Mouse (Mus musculus): ENCODE results near the gene Dcst1. TPM values are rescaled to one million over a fixed set of nuclear protein-coding genes. Genes with fewer than 3 reads are reported as not detected.

The Dcst1 gene
- total RNA-seq, 2 experiments from 2014 or later = not detected

GRCm38 (mm10) chr3:89318316-89318715 lies 46.7 kb downstream of the Dcst1 start:
- intact Hi-C loops (cut with DNase I) = no loop called here
- DNase-seq = no peak

- intact Hi-C loops (cut with DNase I) = loop anchor here (1.0 kb wide), 3 partner anchors 20 to 169 kb away; no protein-coding TSS in a partner anchor
- DNase-seq = no peak
These were observed 47.8 kb downstream of the Dcst1 start for GRCm38 (mm10) chr3:89317246-89317645.

GRCm38 (mm10) chr3:89316833-89317232 lies 48.2 kb downstream of the Dcst1 start:
- DNase-seq = peak; percentile 85 to 88
- intact Hi-C loops (cut with DNase I) = loop anchor here (1.0 kb wide), 3 partner anchors 20 to 169 kb away; no protein-coding TSS in a partner anchor

GRCm38 (mm10) chr3:89315930-89316831 lies 48.9 kb downstream of the Dcst1 start:
- DNase-seq = no peak
- intact Hi-C loops (cut with DNase I) = no loop called here

- peak; percentile 81 to 87 for DNase-seq
- intact Hi-C loops (cut with DNase I) = no loop called here
These were observed 49.7 kb downstream of the Dcst1 start for GRCm38 (mm10) chr3:89315195-89315929.

- intact Hi-C loops (cut with DNase I) = no loop called here
These were observed 50.3 kb downstream of the Dcst1 start for GRCm38 (mm10) chr3:89314791-89315190.

GRCm38 (mm10) chr3:89314340-89314739 lies 50.7 kb downstream of the Dcst1 start:
- intact Hi-C loops (cut with DNase I) = no loop called here
- no peak for DNase-seq

More at GRCm38 (mm10) chr3:89314791-89315190, 50.3 kb downstream of the Dcst1 start:
- no peak for DNase-seq

GRCm38 (mm10) chr3:89308089-89308488 lies 57.0 kb downstream of the Dcst1 start:
- intact Hi-C loops (cut with DNase I) = loop anchor here (1.0 to 10.0 kb wide), 3 partner anchors 19 to 193 kb away; no protein-coding TSS in a partner anchor
- DNase-seq = peak; percentile 68 to 71

- intact Hi-C loops (cut with DNase I) = loop anchor here (10.0 kb wide), 1 partner anchor 191 kb away; no protein-coding TSS in a partner anchor
- no peak for DNase-seq
These were observed 59.3 kb downstream of the Dcst1 start for GRCm38 (mm10) chr3:89305551-89306325.

- DNase-seq = no peak
- intact Hi-C loops (cut with DNase I) = loop anchor here (10.0 kb wide), 1 partner anchor 190 kb away; no protein-coding TSS in a partner anchor
These were observed 59.9 kb downstream of the Dcst1 start for GRCm38 (mm10) chr3:89305105-89305504.

GRCm38 (mm10) chr3:89304440-89304839 lies 60.6 kb downstream of the Dcst1 start:
- intact Hi-C loops (cut with DNase I) = loop anchor here (10.0 kb wide), 1 partner anchor 190 kb away; no protein-coding TSS in a partner anchor
- DNase-seq = no peak

- intact Hi-C loops (cut with DNase I) = loop anchor here (10.0 kb wide), 1 partner anchor 186 kb away; no protein-coding TSS in a partner anchor
- no peak for DNase-seq
These were observed 64.5 kb downstream of the Dcst1 start for GRCm38 (mm10) chr3:89300514-89300913.

Other genes with a start within 250 kb of the Dcst1 start
- gene Pklr, start 229.1 kb downstream of the Dcst1 start, total RNA-seq (2021) = not detected
- under 1 TPM; 0.17 to 0.38 TPM for gene Hcn3, start 205.1 kb downstream of the Dcst1 start, total RNA-seq (2021)
- gene Clk2, start 200.5 kb downstream of the Dcst1 start, total RNA-seq (2021) = 10 to 100 TPM; 15.8 to 19.9 TPM
- gene Scamp3, start 187.8 kb downstream of the Dcst1 start, total RNA-seq (2021) = 10 to 100 TPM; 49.8 to 49.9 TPM
- gene Fam189b, start 182.1 kb downstream of the Dcst1 start, total RNA-seq (2021) = 1 to 10 TPM; 4.6 to 5.5 TPM
- gene Gba, start 162.3 kb downstream of the Dcst1 start, total RNA-seq (2021) = 10 to 100 TPM; 21.3 to 21.8 TPM
- 1 to 10 TPM; 6.8 to 9.4 TPM for gene Thbs3, start 150.1 kb downstream of the Dcst1 start, total RNA-seq (2021)
- 10 to 100 TPM; 58.0 to 60.0 TPM for gene Mtx1, start 138.2 kb downstream of the Dcst1 start, total RNA-seq (2021)
- under 1 TPM; 0.14 to 0.46 TPM for gene Muc1, start 136.2 kb downstream of the Dcst1 start, total RNA-seq (2021)
- 10 to 100 TPM; 82.3 to 87.0 TPM for gene Krtcap2, start 119.3 kb downstream of the Dcst1 start, total RNA-seq (2021)
- gene Trim46, start 118.9 kb downstream of the Dcst1 start, total RNA-seq (2021) = under 1 TPM; 0.42 to 0.62 TPM
- 10 to 100 TPM; 50.0 to 52.3 TPM for gene Dpm3, start 105.9 kb downstream of the Dcst1 start, total RNA-seq (2021)
- 10 to 100 TPM; 20.5 to 23.0 TPM for gene Slc50a1, start 94.7 kb downstream of the Dcst1 start, total RNA-seq (2021)
- 10 to 100 TPM; 28.3 to 42.6 TPM for gene Efna1, start 84.1 kb downstream of the Dcst1 start, total RNA-seq (2021)
- gene Efna3, start 42.3 kb downstream of the Dcst1 start, total RNA-seq (2021) = not detected
- gene Efna4, start 27.2 kb downstream of the Dcst1 start, total RNA-seq (2021) = under 1 TPM; 0.19 to 0.22 TPM
- gene Adam15, start 15.3 kb downstream of the Dcst1 start, total RNA-seq (2021) = 10 to 100 TPM; 56.5 to 62.6 TPM
- gene Dcst2, start 3.3 kb downstream of the Dcst1 start, total RNA-seq (2021) = not detected
- 10 to 100 TPM; 20.8 to 23.5 TPM for gene Zbtb7b, start 29.5 kb upstream of the Dcst1 start, total RNA-seq (2021)
- gene Lenep, start 37.5 kb upstream of the Dcst1 start, total RNA-seq (2021) = under 1 TPM; 0.24 to 0.72 TPM
- 10 to 100 TPM; 44.0 to 55.1 TPM for gene Flad1, start 46.6 kb upstream of the Dcst1 start, total RNA-seq (2021)
- 1 to 10 TPM; 5.1 to 5.4 TPM for gene Cks1b, start 53.1 kb upstream of the Dcst1 start, total RNA-seq (2021)
- gene Shc1, start 53.2 kb upstream of the Dcst1 start, total RNA-seq (2021) = 10 to 100 TPM; 34.1 to 36.6 TPM
- gene Pygo2, start 65.0 kb upstream of the Dcst1 start, total RNA-seq (2021) = 10 to 100 TPM; 13.8 to 16.6 TPM
- 10 to 100 TPM; 57.0 to 58.0 TPM for gene Pbxip1, start 71.5 kb upstream of the Dcst1 start, total RNA-seq (2021)
- gene Pmvk, start 89.3 kb upstream of the Dcst1 start, total RNA-seq (2021) = 1 to 10 TPM; 7.0 to 9.2 TPM
- 1 to 10 TPM; 1.9 to 2.3 TPM for gene Kcnn3, start 154.9 kb upstream of the Dcst1 start, total RNA-seq (2021)